Mouse (Mus musculus): ENCODE results near the gene Dnm3.
A peak's percentile ranks its signal among the peaks of the same experiment; 100 is the strongest.
"Not testable (repeated sequence)": the region's sequence is repeated elsewhere in the genome, so short reads cannot be mapped to it uniquely, and the experiment has no call there.

Gene Dnm3

DNA sequence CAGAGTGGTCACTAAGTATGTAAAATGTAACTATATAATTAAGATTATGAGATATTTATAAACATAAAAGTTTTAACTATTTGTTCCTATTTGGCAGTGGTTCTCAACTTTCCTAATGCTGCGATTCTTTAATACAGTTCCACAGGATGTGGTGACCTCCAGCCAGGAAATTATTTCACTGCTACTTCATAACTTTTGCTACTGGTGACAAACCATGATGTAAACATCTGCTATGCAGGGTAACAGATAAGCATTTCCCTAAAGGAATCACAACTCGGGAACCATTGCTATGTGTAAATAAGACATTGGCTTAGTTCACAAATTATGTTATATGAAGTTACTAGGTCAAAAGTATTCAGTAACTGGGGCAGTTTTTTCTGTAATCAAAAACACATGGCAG, 48.9 kb downstream of the Dnm3 start:
- peak; percentile 31 for DNase-seq (ENCODE audit: low read depth, low spot score)

DNA sequence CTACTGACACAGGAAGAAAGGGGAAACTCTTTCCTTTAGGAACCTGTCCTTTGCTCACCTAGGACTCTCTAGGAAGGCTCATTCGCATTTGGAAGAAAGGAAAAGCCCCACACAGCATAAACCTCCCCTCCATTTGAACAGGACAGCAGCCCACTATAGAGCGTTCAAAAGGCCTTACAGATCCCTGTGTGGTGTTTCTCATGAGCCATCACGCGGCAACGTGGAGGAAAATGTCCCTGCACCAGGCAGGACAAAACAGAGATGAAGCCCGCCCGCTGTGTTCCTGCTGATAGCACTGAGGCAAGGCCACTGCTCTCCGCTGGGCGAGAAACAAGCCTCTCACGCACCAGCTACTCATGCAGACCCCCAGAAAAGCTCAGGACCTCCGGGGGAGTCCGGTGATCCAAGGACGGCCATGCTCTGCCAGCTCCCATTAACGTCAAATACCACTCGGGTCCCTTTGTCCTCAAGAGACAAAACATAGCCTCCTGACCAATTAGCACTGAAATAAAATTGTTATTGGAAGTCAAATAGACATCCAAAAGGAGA, 51.8 kb downstream of the Dnm3 start:
- no peak for DNase-seq (ENCODE audit: low read depth, low spot score)

DNA sequence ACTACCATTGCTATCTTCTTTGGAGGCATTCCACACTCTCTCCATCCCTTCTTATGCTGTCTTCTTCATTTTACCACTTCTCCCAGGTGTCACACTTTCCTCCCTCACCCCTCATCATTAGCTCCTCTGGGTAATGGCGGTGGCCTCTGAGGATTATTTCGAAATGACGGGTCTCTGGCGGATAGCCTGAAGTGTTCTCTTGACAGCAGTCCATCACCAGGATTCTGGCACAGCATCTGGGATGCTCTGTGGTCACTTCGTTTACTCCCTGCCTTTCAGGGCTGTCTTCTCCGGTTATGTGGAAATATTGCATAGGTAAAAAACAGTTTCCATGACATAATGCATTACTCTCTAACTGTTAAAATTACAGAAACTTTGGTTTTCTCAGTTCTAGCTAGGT, 55.0 kb downstream of the Dnm3 start:
- DNase-seq (ENCODE audit: low read depth, low spot score) = no peak

DNA sequence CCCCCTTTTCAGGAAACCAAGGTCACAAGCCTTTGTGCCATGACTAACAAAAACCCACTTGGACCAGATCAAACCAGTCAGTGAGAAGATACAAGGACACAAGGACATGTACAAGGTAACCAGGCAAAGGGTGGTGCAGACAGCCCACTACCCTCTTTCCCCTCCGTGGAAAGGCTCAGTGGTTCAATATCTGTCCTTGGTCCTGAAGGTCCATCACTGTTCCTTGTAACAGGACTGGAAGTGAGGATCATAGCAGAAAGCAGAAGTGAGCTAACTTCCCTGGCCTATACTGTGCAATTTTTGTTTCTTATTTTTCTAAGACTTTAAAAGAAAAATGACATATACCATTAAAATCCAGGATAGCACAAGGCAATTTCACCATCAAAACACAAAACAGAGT, 64.0 kb downstream of the Dnm3 start:
- DNase-seq (ENCODE audit: low read depth, low spot score) = no peak

DNA sequence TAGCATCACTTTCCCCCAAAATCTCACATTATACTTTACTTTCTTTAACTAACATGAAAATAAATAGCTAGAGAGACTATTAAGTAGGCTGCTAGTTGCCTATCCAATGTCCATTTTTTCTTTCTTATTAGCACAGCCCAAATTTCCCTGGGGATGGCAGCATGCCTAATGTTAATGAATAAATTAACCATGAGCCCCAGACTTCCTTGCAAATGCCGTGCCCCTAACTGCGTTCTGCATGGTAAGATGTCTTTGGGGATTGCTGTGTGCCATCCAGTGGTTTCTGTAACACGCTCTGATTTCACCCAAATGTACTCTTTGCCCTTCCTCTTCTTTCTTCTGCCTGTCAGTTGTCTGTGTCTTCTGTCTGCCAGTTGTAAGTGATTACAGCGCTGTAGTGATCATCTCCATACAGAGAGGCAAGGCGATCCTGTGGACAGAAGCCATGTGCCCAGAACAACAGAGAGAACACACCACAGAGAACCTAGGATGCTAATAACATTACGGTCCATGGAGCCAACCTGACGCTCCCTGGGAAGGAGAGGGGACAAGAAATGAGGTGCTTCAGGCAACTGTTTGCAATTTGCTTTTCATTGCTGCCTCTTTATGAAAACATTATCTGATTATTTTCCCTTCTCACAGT, 64.9 kb downstream of the Dnm3 start:
- no peak for DNase-seq (ENCODE audit: low read depth, low spot score)

DNA sequence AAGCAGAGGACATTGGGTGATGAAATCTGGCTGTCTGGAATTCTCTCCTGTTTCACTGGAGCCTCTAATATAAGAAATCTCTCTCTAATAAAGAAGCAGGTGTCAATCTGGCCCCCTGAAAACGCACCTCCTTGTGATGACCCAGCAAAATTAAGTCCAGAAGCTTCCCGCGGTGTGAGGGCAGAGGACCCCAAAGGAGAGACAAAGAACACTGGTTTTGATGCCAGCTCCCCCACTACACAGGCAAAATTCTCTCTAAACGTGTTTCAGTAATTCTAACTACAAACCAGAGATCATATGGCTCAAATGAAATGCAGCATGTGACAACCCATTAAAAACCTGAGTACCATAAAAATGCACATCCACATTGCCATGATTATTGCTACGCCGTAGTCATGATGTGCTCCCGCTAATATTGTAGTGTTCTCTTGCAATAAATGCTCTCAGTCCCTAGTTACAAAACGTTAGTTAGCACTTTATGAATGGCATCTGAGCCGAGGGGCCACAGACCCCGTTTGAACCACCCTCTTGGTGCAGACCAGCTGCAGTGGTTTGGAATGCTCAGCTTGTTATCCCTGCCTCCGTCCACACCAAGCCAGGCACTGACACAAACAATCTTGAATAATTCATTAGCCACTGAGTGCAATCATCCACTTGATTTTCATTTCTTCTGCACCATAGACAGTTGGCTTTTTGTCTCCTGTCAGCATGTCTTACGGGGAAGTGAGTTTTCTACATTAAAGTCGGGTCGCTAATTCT, 67.4 kb downstream of the Dnm3 start:
- DNase-seq (ENCODE audit: low read depth, low spot score) = no peak

DNA sequence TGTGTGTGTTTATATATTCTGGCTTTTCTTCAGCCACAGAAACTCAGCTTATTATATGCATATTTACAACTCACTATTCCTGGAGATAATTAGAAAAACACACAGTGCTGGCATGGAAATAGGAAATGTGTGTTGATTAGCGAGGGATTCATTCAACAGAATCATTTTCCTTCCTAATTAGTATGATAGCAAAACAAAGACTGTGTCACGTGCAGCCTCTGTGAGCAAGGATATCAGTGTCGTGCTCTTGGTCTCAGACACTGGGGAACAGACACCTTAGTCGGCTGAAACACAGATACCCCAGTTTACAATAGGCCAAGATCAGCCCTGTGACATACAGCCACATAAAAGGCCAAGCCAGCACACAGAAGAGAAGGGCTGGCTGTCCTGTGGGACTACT, 83.3 kb downstream of the Dnm3 start:
- DNase-seq (ENCODE audit: low read depth, low spot score) = no peak

DNA sequence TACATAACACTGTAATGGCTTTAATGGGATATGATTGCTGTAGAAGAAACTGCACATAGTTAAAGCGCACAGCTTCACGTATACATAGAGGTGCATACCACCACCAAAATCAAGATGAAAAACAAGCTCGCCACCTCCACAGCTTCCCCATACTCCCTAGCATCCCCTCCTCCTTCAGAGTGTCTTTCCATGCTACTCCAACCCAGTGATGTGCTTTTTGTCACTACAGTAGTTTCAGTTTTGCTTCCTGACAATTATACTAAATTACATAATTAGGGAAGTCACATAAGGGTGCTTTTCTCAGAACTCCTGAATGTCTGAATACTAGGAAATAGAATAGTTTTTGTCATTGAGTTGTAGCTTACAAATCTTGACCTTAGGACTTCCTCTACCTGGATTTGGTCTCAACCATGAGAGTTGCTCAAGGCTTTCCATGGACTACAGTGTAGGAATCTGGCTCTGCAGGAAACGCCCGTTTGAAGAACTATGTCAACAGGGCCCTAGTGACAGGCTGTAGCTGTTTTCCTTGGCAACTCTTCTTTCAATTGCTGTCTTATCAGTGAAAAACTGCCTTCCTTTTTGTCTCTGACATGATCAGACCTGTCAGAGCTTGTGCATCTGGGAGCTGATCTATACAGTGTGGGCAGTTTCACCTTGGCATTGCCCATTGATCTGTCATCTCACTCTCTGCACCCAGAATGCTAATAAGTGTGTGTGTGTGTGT, 89.2 kb downstream of the Dnm3 start:
- no peak for DNase-seq (ENCODE audit: low read depth, low spot score)

DNA sequence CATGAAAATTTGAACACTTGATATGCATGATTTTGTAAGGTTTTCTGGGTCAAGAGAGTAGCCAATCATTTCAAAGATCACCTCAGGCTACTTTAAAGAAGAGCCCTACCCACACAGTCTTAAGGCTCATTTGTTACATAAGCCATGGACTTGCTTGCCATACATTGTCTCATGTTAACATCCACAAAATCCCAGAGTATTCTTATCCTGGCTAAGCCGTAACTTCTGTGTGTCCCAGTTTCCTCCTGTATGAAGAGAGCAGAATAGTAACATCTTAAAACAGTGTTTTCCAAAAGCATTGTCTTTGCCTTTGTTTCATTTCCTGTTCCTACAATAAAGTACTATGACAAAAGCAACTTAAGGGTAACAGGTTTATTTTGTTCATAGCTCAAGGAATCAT, 104.8 kb downstream of the Dnm3 start:
- DNase-seq (ENCODE audit: low read depth, low spot score) = not testable (repeated sequence)

DNA sequence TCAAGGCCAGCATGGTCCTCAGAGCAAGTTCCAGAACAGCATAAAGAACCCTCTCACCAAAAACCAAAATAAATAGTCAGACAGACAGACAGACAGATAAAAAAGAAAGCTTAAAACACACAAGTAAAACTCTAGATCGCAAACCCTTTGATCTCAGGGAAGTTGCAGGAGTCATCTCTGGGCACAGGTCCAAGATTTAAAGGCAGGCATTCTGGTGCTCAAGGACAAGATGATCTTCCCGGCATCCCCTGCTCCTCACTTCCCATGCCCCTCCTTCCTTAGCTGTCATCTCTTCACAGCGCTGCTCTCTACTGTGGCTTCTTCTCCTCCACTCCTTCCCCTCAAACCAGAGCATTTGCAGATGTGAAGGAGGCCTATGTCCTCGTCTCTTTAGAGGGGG, 108.1 kb downstream of the Dnm3 start:
- DNase-seq (ENCODE audit: low read depth, low spot score) = peak; percentile 15

DNA sequence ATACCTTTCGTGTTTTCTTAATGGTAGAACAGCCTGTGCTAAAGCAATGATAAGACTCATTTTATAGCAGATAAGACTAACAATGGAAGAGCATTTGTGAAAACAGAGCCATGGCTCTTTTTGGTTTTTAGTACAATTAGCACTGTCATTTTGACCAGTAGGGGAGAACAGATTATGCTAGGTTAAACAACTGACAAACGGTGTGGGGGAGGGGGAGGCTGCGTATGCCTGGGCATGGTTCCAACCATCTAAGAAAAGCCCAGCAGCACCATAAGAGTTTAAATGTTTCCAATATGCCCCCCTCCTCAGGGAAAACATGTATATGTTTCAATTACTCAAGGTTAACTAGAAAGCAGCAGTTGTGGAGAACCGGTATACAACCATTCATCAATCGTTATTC, 115.9 kb downstream of the Dnm3 start:
- DNase-seq (ENCODE audit: low read depth, low spot score) = no peak

DNA sequence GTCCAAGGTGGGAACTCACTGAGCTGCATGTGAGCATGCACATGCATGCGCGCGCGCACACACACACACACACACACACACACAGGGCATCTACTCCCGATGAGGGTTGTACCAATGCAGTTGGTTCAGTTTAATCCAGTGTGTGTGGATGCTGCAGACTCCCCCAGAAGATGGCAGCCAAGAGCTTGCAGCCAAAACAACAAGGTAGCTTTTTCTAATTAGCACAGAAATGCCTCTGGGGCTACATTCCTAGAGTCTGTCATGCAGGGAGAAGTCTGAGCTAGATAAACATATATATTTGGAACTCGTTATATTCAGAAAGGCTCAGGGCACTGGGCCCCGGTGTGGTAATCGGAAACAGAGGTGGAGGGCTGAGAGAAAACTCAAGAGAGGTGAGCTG, 118.6 kb downstream of the Dnm3 start:
- peak; percentile 70 for DNase-seq (ENCODE audit: low read depth, low spot score)

DNA sequence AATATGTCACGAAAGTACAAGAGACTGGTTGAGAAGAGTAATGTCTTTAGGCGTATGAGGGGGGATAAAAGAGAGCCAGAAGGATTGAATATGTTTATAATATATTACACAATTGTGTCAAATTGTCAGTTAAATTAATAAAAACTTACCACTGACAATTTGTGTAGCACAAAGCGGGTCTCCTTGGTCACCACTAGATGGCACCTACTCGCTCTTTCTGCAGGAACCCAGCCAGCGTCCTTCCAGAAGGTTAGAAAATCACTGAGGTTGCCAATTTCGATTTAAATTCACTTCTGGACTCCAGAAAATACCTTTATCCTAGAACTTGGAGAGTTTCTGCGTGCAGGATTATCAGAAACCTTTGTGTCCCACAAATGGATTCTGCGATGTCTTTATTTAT, 119.8 kb downstream of the Dnm3 start:
- DNase-seq (ENCODE audit: low read depth, low spot score) = peak; percentile 78

DNA sequence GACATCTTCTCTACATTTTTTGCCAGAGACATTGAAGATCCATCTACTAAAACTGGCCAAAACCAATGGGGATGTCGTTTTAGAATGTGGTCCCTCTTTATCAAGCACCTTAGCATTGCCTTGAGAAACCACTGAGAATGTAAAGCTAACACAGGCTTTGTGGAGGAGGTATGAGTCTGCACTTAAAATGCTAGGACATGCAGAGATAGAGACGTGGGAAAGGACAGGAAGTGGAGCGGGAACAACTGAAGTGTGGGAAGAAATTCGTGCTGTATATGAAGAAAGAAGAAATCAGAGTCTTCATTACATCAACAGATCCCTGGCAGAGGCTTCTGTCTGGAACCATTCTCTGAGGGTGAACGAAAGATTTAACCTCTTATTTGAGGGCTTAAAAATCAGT, 121.4 kb downstream of the Dnm3 start:
- no peak for DNase-seq (ENCODE audit: low read depth, low spot score)

DNA sequence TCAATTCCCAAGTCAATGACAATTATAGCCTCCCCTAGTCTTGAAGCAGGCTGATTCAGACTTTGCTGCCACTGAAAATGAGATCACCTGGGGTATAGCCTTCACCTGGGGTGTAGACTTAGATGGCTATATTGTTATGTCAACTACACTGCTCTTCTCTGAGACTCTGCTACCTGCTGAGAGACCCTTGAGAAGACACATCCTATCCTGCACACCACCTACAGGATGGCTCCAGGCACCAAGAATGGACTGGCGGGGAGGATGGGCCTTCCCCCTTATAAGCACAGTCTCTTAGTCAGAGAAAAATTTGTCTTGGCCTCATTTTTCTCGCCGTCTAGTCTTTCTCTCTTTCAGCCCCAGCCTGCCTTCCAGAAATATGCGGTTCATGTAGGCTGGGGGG, 123.1 kb downstream of the Dnm3 start:
- DNase-seq (ENCODE audit: low read depth, low spot score) = no peak

DNA sequence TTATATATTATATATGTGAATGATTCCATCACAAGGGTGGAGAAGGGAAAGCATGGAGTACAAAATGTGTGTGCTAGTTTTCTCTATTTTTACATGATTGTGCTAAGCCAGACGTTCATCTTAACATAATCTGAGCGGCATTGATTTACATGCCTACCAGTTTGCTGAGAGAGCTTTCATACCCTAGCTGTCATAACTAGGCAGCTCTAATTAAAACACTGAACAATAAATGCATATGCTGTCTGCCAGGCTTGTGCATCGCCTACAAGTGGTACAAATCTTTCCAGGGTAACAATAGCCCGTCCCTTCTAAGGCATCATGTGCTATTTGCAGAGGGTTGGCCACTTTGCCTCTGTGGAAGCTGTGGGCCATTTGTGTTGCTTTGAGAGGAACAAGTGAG, 124.0 kb downstream of the Dnm3 start:
- DNase-seq (ENCODE audit: low read depth, low spot score) = no peak

DNA sequence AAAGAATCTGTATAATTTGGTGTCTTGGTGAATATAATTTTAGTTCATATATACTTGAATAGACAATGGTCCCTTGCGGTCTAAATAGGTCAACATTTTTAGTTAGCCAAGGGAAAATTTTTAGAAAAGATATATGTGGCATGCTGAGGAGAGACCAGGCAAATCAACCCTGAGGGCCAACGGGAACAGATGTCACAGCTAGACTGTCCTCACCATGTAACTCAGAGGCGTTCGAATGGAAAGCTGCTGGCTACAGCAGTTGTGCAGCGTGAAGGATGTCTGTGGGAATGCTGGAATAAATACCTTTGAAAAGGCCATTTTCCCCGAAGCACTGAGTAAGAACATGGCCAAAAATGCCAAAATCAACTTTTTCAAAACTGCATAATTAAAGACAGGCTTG, 128.5 kb downstream of the Dnm3 start:
- DNase-seq (ENCODE audit: low read depth, low spot score) = no peak

DNA sequence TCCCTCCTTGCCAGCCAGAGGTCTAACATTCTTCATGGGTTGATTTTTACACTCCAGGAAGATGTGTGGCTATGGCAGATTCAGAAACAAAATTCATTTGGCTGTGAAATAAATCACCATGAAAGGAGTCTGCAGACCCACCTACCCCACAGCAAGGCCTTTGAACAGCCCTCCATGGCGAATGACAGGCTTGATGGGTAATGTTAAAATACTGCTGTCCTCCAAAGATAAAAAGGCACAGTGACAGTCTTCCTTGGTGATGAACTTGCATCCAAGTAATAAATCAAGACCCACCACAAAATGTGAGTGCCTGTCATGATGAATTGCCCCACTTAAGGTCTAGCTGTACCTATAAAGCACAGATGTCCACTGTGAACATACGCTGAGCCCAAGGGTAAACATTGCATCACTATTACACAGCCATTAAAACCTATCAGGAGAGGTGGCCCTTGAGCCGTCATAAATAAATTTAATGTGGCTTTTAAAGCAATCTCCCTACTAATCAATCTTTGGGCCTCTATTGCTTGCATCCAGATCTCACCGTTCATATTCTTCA, 131.3 kb downstream of the Dnm3 start:
- DNase-seq (ENCODE audit: low read depth, low spot score) = no peak

DNA sequence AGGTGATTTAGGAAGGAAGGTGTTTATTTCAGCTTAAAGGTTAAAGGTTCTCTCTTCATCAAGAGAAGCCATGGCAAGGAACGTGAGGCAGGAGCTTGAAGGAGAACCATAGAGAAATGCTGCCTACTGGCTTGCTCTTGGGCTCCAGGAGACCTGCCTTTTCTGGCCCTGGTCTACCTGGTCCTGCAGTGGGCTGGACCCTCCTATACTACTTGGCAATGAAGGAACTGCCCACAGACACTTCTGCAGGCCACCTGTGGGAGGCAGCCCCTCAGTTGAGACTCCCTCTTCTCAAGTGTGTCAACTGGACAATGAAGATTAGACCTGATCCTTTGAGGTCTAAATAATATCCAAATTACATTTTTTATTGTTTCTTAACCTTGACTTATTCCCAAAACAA, 140.7 kb downstream of the Dnm3 start:
- DNase-seq (ENCODE audit: low read depth, low spot score) = no peak

DNA sequence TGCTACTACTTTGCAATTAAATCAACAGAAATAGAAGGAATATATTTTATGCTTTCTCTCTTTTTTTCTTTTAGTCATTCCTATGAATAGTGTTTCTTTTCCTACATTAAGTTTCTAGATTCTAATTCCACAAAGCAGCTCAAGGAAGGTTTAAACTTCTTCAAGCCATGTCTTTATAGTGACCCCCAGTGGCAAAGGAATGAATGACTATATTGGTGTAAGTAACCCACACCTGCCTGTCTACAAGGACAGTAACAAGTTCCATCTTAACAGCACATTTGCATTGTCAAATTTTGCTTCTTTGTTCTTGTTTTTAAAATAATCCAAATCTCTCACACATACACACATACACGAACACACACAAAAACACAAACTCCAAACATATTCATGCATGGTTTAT, 141.2 kb downstream of the Dnm3 start:
- peak; percentile 86 for DNase-seq (ENCODE audit: low read depth, low spot score)

DNA sequence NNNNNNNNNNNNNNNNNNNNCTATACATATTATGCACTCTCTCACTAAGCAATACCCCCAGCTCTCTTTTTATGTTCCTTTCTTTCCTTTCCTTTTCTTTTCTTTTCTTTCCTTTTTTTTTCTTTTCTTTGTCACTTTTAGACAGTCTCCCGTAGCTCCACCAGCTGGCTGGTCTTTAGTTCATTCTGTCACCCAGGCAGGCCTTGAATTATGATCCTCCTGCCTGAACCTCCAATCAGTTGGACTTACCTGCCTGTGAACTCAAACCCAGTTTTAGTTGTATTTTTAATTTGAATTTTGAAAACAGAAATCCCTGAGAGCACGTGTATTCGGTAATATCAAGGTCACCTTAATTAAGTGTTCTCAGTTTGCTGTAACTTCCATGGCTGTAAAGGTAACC, 141.6 kb downstream of the Dnm3 start:
- no peak for DNase-seq (ENCODE audit: low read depth, low spot score)

DNA sequence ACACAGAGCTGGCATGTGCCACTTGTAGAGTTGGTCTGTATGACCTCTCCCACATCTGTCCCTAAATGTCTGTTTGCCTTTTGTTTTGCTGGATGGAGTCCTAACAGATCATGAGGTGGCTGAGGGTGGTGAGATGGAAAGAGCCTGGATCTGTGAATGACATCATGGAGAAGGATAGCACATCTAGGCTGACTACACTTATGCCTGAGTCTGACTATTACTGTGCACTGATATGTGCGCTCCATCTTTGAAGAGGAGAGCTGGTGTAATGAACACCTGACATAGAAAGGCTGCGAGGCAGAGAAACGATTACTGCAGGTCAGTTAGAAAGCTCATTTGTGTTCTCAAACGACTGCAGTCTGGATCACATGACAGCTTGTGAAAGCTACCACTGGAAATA, 149.2 kb downstream of the Dnm3 start:
- no peak for DNase-seq (ENCODE audit: low read depth, low spot score)

All from 3T3-L1 (cell line).